Comparison of ENCODE assay signal across 11 mouse cellular contexts in genomic region chr4:142180874-142181273, GRCm38 (mm10). TPM values are rescaled to one million over a fixed set of nuclear protein-coding genes. Genes with fewer than 3 reads are reported as not detected.
A peak's percentile ranks its signal among the peaks of the same experiment; 100 is the strongest.
DNase-seq lines count a peak whose midpoint lies in the region; ATAC-seq and TF ChIP-seq lines count a peak whose summit lies in the region.
"Had no signal": no experiment of that assay in that cellular context is flagged by ENCODE, and none has a peak within 500 bp of the region (broad histone marks: within the 10 kb centered on the region; RNA-seq: fewer than 3 reads in every experiment).

No protein-coding gene starts in this region.

- DNase-seq in adrenal gland, adult (ENCODE audit: inconsistent age in 2 of 2, low spot score in 1 of 2), result peak; percentile 50 to 69
- DNase-seq in adrenal gland, adult 18-20 months (ENCODE audit: low spot score in 2 of 2), result no peak
- no peak for DNase-seq in layer of hippocampus, adult 2 months (ENCODE audit: low spot score in 2 of 2)
- DNase-seq in layer of hippocampus, postnatal 25 days (ENCODE audit: extremely low spot score in 1 of 2, low spot score in 1 of 2), result no peak
- DNase-seq in forebrain, embryonic 14.5 days (ENCODE audit: low spot score), result no peak
- no peak for DNase-seq in limb, embryonic 14.5 days (ENCODE audit: low spot score)
- no peak for DNase-seq in spleen, postnatal 4 days (ENCODE audit: low spot score in 2 of 2)
- no peak for DNase-seq in frontal cortex, postnatal 25 days (ENCODE audit: low spot score in 2 of 2)
- DNase-seq: liver, embryonic 13.5 days had no signal

- no peak for ATAC-seq in forebrain, embryonic 14.5 days
- ATAC-seq in limb, embryonic 14.5 days (ENCODE audit: low FRiP score, low read depth), result no peak

- H3K4me1 ChIP-seq in forebrain, embryonic 14.5 days (ENCODE audit: control insufficient read depth, insufficient read depth, low read length), result peaks cover 12% of the 10 kb centered on the region
- H3K4me1 ChIP-seq in limb, embryonic 14.5 days (ENCODE audit: control insufficient read depth, insufficient read depth, low read length), result peaks cover 34% of the 10 kb centered on the region

- no peak for TF ChIP-seq POLR2A in limb, embryonic 14.5 days (IDR thresholded peaks at IDR 0.05; ENCODE audit: borderline replicate concordance, extremely low read depth, insufficient read depth, insufficient read length)

- no peak overlapping the region for H3K4me3 ChIP-seq in layer of hippocampus, adult 2 months
- H3K4me3 ChIP-seq in forebrain, embryonic 14.5 days (ENCODE audit: low read depth, low read length), result no peak overlapping the region
- H3K4me3 ChIP-seq in limb, embryonic 14.5 days (replicated peaks; ENCODE audit: low read length), result no peak overlapping the region
- H3K4me3 ChIP-seq: liver, embryonic 13.5 days; neural tube, embryonic 12.5 days had no signal

- 91% methylated on average over 9 of the region's 9 CpGs for WGBS in forebrain, embryonic 14.5 days
- WGBS in limb, embryonic 14.5 days, result 85% methylated on average over 9 of the region's 9 CpGs

- H3K9me3 ChIP-seq in forebrain, embryonic 14.5 days (replicated peaks; ENCODE audit: control insufficient read depth, low read length), result no peaks in the 10 kb centered on the region
- H3K9me3 ChIP-seq in limb, embryonic 14.5 days (ENCODE audit: control insufficient read depth, low read length), result no peaks in the 10 kb centered on the region
- H3K9me3 ChIP-seq: liver, embryonic 13.5 days had no signal

- H3K27me3 ChIP-seq in forebrain, embryonic 14.5 days (replicated peaks; ENCODE audit: control insufficient read depth, insufficient read depth, low read length), result no peaks in the 10 kb centered on the region
- H3K27me3 ChIP-seq in limb, embryonic 14.5 days (ENCODE audit: control insufficient read depth, insufficient read depth, low read length), result no peaks in the 10 kb centered on the region
- H3K27me3 ChIP-seq: liver, embryonic 13.5 days; neural tube, embryonic 12.5 days; Patski had no signal

- no peak for TF ChIP-seq CTCF in layer of hippocampus, adult 2 months (conservative IDR thresholded peaks at IDR 0.05)

- H3K4me2 ChIP-seq in forebrain, embryonic 14.5 days (ENCODE audit: low read length), result no peak overlapping the region
- H3K4me2 ChIP-seq in limb, embryonic 14.5 days (replicated peaks; ENCODE audit: low read depth, low read length, severe bottlenecking), result no peak overlapping the region
- H3K4me2 ChIP-seq: liver, embryonic 13.5 days; neural tube, embryonic 12.5 days had no signal

- H3K27ac ChIP-seq in layer of hippocampus, adult 2 months, result peak overlapping the region; percentile 77
- peak overlapping the region; percentile 39; the same call in 1 of the 2 replicates for H3K27ac ChIP-seq in forebrain, embryonic 14.5 days (ENCODE audit: low read depth, low read length)
- H3K27ac ChIP-seq in limb, embryonic 14.5 days (replicated peaks; ENCODE audit: low read depth, low read length), result peak overlapping the region; percentile 52
- H3K27ac ChIP-seq: neural tube, embryonic 12.5 days had no signal

- no peaks in the 10 kb centered on the region for H3K36me3 ChIP-seq in forebrain, embryonic 14.5 days (ENCODE audit: control insufficient read depth, insufficient read depth, low read length)
- H3K36me3 ChIP-seq in limb, embryonic 14.5 days (ENCODE audit: control insufficient read depth, insufficient read depth, low read length), result no peaks in the 10 kb centered on the region
- H3K36me3 ChIP-seq: liver, embryonic 13.5 days; neural tube, embryonic 12.5 days had no signal

- no peak overlapping the region; the same call in 1 of the 2 replicates for H3K9ac ChIP-seq in forebrain, embryonic 14.5 days (ENCODE audit: low read length)
- no peak overlapping the region for H3K9ac ChIP-seq in limb, embryonic 14.5 days (ENCODE audit: low read depth, low read length, severe bottlenecking)
- H3K9ac ChIP-seq: liver, embryonic 13.5 days; neural tube, embryonic 12.5 days had no signal

RNA-seq across cellular contexts. Expression of gene Kazn, which starts 58.3 kb away (rescaled TPM):
- total RNA-seq in adrenal gland, adult 18-20 months (2021), result 10 to 100 TPM; 11.1 to 18.6 TPM
- total RNA-seq in layer of hippocampus, adult 2 months (2021), result 10 to 100 TPM; 41.1 to 42.9 TPM
- total RNA-seq in layer of hippocampus, postnatal 25 days (2021), result 10 to 100 TPM; 47.6 to 50.8 TPM
- 11.5 and 13.1 TPM in 2 replicates for polyA plus RNA-seq in forebrain, embryonic 14.5 days (2014; fragmentation: Nextera tagmentation; extraction: Ambion mirVana)
- 31.3 and 43.4 TPM in 2 replicates for polyA plus RNA-seq in limb, embryonic 14.5 days (2012; rRNA removed)
- 12.7 and 14.0 TPM in 2 replicates for polyA plus RNA-seq in limb, embryonic 14.5 days (2014; fragmentation: Nextera tagmentation; extraction: Ambion mirVana)

Comparison
In these comparisons a context has a peak if more than half of its experiments do, and no peak if none do; other contexts are left out.
1. DNase-seq: peak in adrenal gland, adult (2 of 2); none in adrenal gland, adult 18-20 months (0 of 2), layer of hippocampus, adult 2 months (0 of 2), layer of hippocampus, postnatal 25 days (0 of 2), forebrain, embryonic 14.5 days (single experiment), limb, embryonic 14.5 days (single experiment), spleen, postnatal 4 days (0 of 2) and frontal cortex, postnatal 25 days (0 of 2).
2. Peak in every context shown above with its lines, with median percentiles within 50 percentile points of each other: H3K27ac ChIP-seq.